Mouse (Mus musculus) ES-Bruce4 (cell line): Measurements from ENCODE around the gene Lrba.

Source experiments
- CTCF ChIP-seq: IDR thresholded peaks from one replicate; pipeline ENCODE4 v1.8.1; 2011; ENCODE audit warnings: low read depth, low read length
- EP300 ChIP-seq: IDR thresholded peaks from 2 replicates; pipeline ENCODE4 v1.6.1; 2011; ENCODE audit warnings: low read depth, low read length; ENCODE audit not compliant: insufficient read depth

GRCm38 (mm10) chr3:86809199-86809598 lies 584.7 kb downstream of the Lrba start:
- no peak for TF ChIP-seq EP300
- no peak for TF ChIP-seq CTCF
